Mouse (Mus musculus) heart, embryonic 10.5 days (tissue): ENCODE measurements around the gene Eif4h. TPM values are rescaled to one million over a fixed set of nuclear protein-coding genes. Genes with fewer than 3 reads are reported as not detected.
A peak's percentile ranks its signal among the peaks of the same experiment; 100 is the strongest.

ENCODE experiments used
- DNase-seq: peaks from one replicate; pipeline ENCODE4 v3.0.0-alpha.2; 2017; ENCODE audit warnings: low spot score
- H3K27ac ChIP-seq: fragments of 300-500 bp; sonication (generic); 2 replicates; pipeline ENCODE4 v1.5.1; 2016; ENCODE audit warnings: mild to moderate bottlenecking
- H3K27me3 ChIP-seq: fragments of 300-500 bp; sonication (generic); 2 replicates; pipeline ENCODE4 v1.6.1; 2016; ENCODE audit warnings: mild to moderate bottlenecking; ENCODE audit not compliant: poor library complexity, insufficient read depth, severe bottlenecking
- H3K36me3 ChIP-seq: fragments of 300-500 bp; sonication (generic); 2 replicates; pipeline ENCODE4 v1.6.1; 2016; ENCODE audit warnings: mild to moderate bottlenecking, moderate library complexity
- H3K4me1 ChIP-seq: fragments of 300-500 bp; sonication (generic); 2 replicates; pipeline ENCODE4 v1.6.1; 2016; ENCODE audit warnings: mild to moderate bottlenecking
- H3K4me3 ChIP-seq: fragments of 300-500 bp; sonication (generic); 2 replicates; pipeline ENCODE4 v1.5.1; 2016; ENCODE audit warnings: mild to moderate bottlenecking, moderate library complexity
- H3K9me3 ChIP-seq: fragments of 300-500 bp; sonication (generic); 2 replicates; pipeline ENCODE4 v1.6.1; 2016; ENCODE audit warnings: mild to moderate bottlenecking, moderate library complexity
- WGBS: fragments of 180-500 bp; shearing (Covaris S2); methylation state at CpG from one replicate; pipeline ENCODE4 v1.1.7; 2016; 5-methylcytosine and 5-hydroxymethylcytosine counted together
- polyA plus RNA-seq: library from polyadenylated mRNA; unstranded; fragments of >200 nt; fragmentation: Nextera tagmentation; extraction: Ambion mirVana; gene quantifications from 2 replicates; pipeline ENCODE4 v1.2.1, GENCODE M21; 2016

Eif4h gene
- polyA plus RNA-seq, 1 experiment from 2014 or later: 453 TPM

- Histone ChIP-seq H3K27ac (no peak overlapping the region), H3K27me3 (no peaks in the 10 kb centered on the region), H3K9me3 (no peaks in the 10 kb centered on the region), H3K4me1 (peaks cover 6% of the 10 kb centered on the region; the same call in 1 of the 2 replicates), H3K36me3 (no peaks in the 10 kb centered on the region), H3K4me3 (no peak overlapping the region)
- DNase-seq: no peak
- WGBS: 72% methylated on average over 1 of the region's 1 CpGs
Observed at GRCm38 (mm10) chr5:134644121-134644520, 4.8 kb upstream of the Eif4h start.

- peaks cover 13% of the 10 kb centered on the region; the same call in 1 of the 2 replicates for H3K4me1 ChIP-seq
- H3K27me3 ChIP-seq: no peaks in the 10 kb centered on the region
- peaks cover 16% of the 10 kb centered on the region for H3K36me3 ChIP-seq
- no peaks in the 10 kb centered on the region for H3K9me3 ChIP-seq
- H3K4me3 ChIP-seq: no peak overlapping the region
- WGBS: 84% methylated on average over 2 of the region's 3 CpGs
- H3K27ac ChIP-seq: no peak overlapping the region
- no peak for DNase-seq
Observed at GRCm38 (mm10) chr5:134640371-134640770, 1.1 kb upstream of the Eif4h start.

- H3K27ac ChIP-seq: peak overlapping the region; percentile 99
- peaks cover 32% of the 10 kb centered on the region for H3K36me3 ChIP-seq
- DNase-seq: peak; percentile 80
- H3K27me3 ChIP-seq: no peaks in the 10 kb centered on the region
- no peaks in the 10 kb centered on the region for H3K9me3 ChIP-seq
- under 1% methylated on average over 85 of the region's 85 CpGs for WGBS
- peak overlapping the region; percentile 100 for H3K4me3 ChIP-seq
- H3K4me1 ChIP-seq: peaks cover 8% of the 10 kb centered on the region; the same call in 1 of the 2 replicates
Observed at GRCm38 (mm10) chr5:134638461-134639268, 625 bp downstream of the Eif4h start.

GRCm38 (mm10) chr5:134637820-134638367, 1.4 kb downstream of the Eif4h start:
- peaks cover 8% of the 10 kb centered on the region; the same call in 1 of the 2 replicates for H3K4me1 ChIP-seq
- WGBS: 32% methylated on average over 5 of the region's 5 CpGs
- H3K9me3 ChIP-seq: no peaks in the 10 kb centered on the region
- DNase-seq: no peak
- H3K27me3 ChIP-seq: no peaks in the 10 kb centered on the region
- H3K27ac ChIP-seq: peak overlapping the region; percentile 99
- H3K36me3 ChIP-seq: peaks cover 38% of the 10 kb centered on the region
- H3K4me3 ChIP-seq: peak overlapping the region; percentile 100

- H3K36me3 ChIP-seq: peaks cover 78% of the 10 kb centered on the region
Observed at GRCm38 (mm10) chr5:134632841-134633240, 6.4 kb downstream of the Eif4h start.

GRCm38 (mm10) chr5:134630835-134631234, 8.5 kb downstream of the Eif4h start:
- peaks cover 87% of the 10 kb centered on the region for H3K36me3 ChIP-seq
- DNase-seq: no peak
- peaks cover 23% of the 10 kb centered on the region for H3K4me1 ChIP-seq
- no peaks in the 10 kb centered on the region for H3K9me3 ChIP-seq
- H3K27me3 ChIP-seq: no peaks in the 10 kb centered on the region
- H3K4me3 ChIP-seq: no peak overlapping the region
- H3K27ac ChIP-seq: no peak overlapping the region

More at GRCm38 (mm10) chr5:134632841-134633240, 6.4 kb downstream of the Eif4h start:
- H3K9me3 ChIP-seq: no peaks in the 10 kb centered on the region
- no peak for DNase-seq
- H3K4me1 ChIP-seq: peaks cover 29% of the 10 kb centered on the region
- no peak overlapping the region for H3K4me3 ChIP-seq
- no peak overlapping the region for H3K27ac ChIP-seq
- no peaks in the 10 kb centered on the region for H3K27me3 ChIP-seq
- 68% methylated on average over 2 of the region's 2 CpGs for WGBS

DNA sequence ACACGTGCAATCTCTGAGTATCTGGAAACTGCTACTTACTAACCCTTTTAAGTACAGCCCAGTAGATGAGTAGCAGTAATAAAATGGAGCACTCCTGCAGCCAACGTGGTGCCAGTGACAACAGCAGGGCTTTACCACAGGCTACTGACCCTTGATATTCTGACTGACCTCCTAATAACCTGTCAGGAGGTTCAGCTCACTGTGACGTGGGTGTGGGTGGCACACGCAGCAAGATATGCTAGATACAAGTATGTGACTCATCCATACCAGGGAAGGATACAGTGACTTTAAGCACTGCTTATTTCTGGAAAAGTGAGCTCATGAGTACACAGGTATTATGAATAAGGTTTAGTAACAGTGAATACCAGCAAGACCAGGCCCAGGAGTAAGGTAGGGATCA, 9.8 kb downstream of the Eif4h start:
- H3K4me1 ChIP-seq: peaks cover 23% of the 10 kb centered on the region
- 43% methylated on average over 4 of the region's 4 CpGs for WGBS
- H3K27me3 ChIP-seq: no peaks in the 10 kb centered on the region
- no peaks in the 10 kb centered on the region for H3K9me3 ChIP-seq
- no peak overlapping the region for H3K4me3 ChIP-seq
- no peak for DNase-seq
- no peak overlapping the region for H3K27ac ChIP-seq
- peaks cover 88% of the 10 kb centered on the region for H3K36me3 ChIP-seq

GRCm38 (mm10) chr5:134622069-134622468, 17.2 kb downstream of the Eif4h start:
- 0 out of 2 replicates have a peak, but pooled peaks cover 3% of the 10 kb centered on the region for H3K4me1 ChIP-seq
- no peaks in the 10 kb centered on the region for H3K27me3 ChIP-seq
- WGBS: 95% methylated on average over 2 of the region's 2 CpGs
- peaks cover 100% of the 10 kb centered on the region for H3K36me3 ChIP-seq
- no peak overlapping the region for H3K4me3 ChIP-seq
- no peaks in the 10 kb centered on the region for H3K9me3 ChIP-seq
- no peak for DNase-seq
- H3K27ac ChIP-seq: no peak overlapping the region

GRCm38 (mm10) chr5:134621099-134621640, 18.1 kb downstream of the Eif4h start:
- no peaks in the 10 kb centered on the region for H3K9me3 ChIP-seq
- H3K27ac ChIP-seq: no peak overlapping the region; the same call in 1 of the 2 replicates
- H3K36me3 ChIP-seq: peaks cover 96% of the 10 kb centered on the region
- no peaks in the 10 kb centered on the region for H3K27me3 ChIP-seq
- H3K4me3 ChIP-seq: no peak overlapping the region
- 0 out of 2 replicates have a peak, but pooled peaks cover 3% of the 10 kb centered on the region for H3K4me1 ChIP-seq
- 90% methylated on average over 16 of the region's 16 CpGs for WGBS
- no peak for DNase-seq

DNA sequence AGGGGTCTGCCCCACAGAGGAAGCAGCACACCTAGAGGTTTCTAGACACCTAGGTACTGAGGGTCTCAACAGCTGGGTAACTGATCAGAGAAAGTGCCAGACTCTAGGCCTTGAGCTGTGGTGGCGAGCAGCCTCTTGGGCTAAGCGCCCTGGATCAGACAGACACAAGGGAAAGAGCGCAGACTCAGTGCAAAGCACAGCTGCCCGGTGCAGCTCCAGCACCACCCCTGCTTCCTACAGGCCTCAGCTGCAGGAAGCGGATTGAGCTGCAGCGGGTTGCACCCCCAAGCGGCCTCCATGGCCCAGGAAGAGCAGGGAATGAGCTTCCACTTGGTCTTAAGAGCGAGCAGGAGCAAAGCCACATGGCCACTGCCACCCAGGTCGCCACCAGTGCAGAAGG, 18.8 kb downstream of the Eif4h start:
- H3K9me3 ChIP-seq: no peaks in the 10 kb centered on the region
- H3K36me3 ChIP-seq: peaks cover 94% of the 10 kb centered on the region
- H3K4me1 ChIP-seq: 0 out of 2 replicates have a peak, but pooled peaks cover 3% of the 10 kb centered on the region
- DNase-seq: no peak
- peak overlapping the region; percentile 0; the same call in 1 of the 2 replicates for H3K27ac ChIP-seq
- no peaks in the 10 kb centered on the region for H3K27me3 ChIP-seq
- no peak overlapping the region for H3K4me3 ChIP-seq
- WGBS: 97% methylated on average over 9 of the region's 9 CpGs

GRCm38 (mm10) chr5:134617071-134617470, 22.2 kb downstream of the Eif4h start:
- Histone ChIP-seq H3K27me3 (no peaks in the 10 kb centered on the region), H3K4me3 (no peak overlapping the region), H3K36me3 (peaks cover 75% of the 10 kb centered on the region), H3K27ac (no peak overlapping the region), H3K4me1 (peaks cover 12% of the 10 kb centered on the region), H3K9me3 (no peaks in the 10 kb centered on the region)
- WGBS: 68% methylated on average over 3 of the region's 3 CpGs
- DNase-seq: no peak

- WGBS: 74% methylated on average over 4 of the region's 4 CpGs
- no peak overlapping the region for H3K27ac ChIP-seq
- DNase-seq: no peak
- H3K36me3 ChIP-seq: peaks cover 62% of the 10 kb centered on the region
- no peaks in the 10 kb centered on the region for H3K27me3 ChIP-seq
- H3K4me3 ChIP-seq: no peak overlapping the region
- no peaks in the 10 kb centered on the region for H3K9me3 ChIP-seq
- H3K4me1 ChIP-seq: peaks cover 15% of the 10 kb centered on the region
Observed at GRCm38 (mm10) chr5:134615780-134616179, 23.5 kb downstream of the Eif4h start.

DNA sequence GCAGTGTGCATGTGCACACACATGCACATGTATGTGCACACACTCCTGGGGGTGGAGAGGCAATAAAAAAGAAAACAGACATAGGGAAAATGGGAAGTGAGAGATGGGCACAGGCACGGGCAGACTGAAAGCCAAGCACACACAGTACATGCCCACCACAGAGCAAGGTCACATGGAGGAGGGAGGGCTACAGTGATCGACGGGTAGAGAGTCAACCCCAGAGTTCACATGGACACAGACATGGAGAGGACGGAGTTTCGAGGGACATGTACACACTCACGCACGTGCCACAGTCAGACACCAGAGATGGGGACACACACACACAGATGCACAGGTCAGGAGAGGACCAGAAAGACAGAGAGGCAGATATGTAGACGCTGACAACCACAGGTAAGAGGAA, 23.9 kb downstream of the Eif4h start:
- Histone ChIP-seq H3K9me3 (no peaks in the 10 kb centered on the region), H3K4me1 (peaks cover 12% of the 10 kb centered on the region), H3K36me3 (peaks cover 58% of the 10 kb centered on the region), H3K27ac (no peak overlapping the region), H3K27me3 (no peaks in the 10 kb centered on the region), H3K4me3 (no peak overlapping the region)
- 84% methylated on average over 8 of the region's 8 CpGs for WGBS
- DNase-seq: no peak
